Mouse (Mus musculus) cortical plate, adult 2 months (tissue): Measurements from ENCODE around the gene Arhgef26.

Experiments
- CTCF ChIP-seq: fragments of 200-500 bp; IDR thresholded peaks from 2 replicates; pipeline ENCODE4 v1.5.1; 2011; ENCODE audit warnings: mild to moderate bottlenecking, control low read depth, low read length; ENCODE audit not compliant: insufficient read depth; ENCODE audit errors: extremely low read depth
- POLR2A ChIP-seq: fragments of 200-500 bp; IDR thresholded peaks from 2 replicates; pipeline ENCODE4 v1.6.1; 2011; ENCODE audit warnings: mild to moderate bottlenecking, low read length, control low read depth; ENCODE audit not compliant: insufficient read depth; ENCODE audit errors: extremely low read depth

- no peak for TF ChIP-seq POLR2A
- no peak for TF ChIP-seq CTCF
Observed at GRCm38 (mm10) chr3:62338044-62338443, at the start of gene Arhgef26.
